Mouse (Mus musculus) limb, embryonic 11.5 days (tissue): Measurements from ENCODE around the gene Hoxc4. TPM values are rescaled to one million over a fixed set of nuclear protein-coding genes. Genes with fewer than 3 reads are reported as not detected.

Source experiments
- ATAC-seq: fragments of 200-750 bp; cut with Nextera tagmentation; 2 replicates; pipeline ENCODE4 v1.8.0; 2017; ENCODE audit warnings: low read depth; ENCODE audit not compliant: insufficient number of reproducible peaks, low FRiP score, low TSS enrichment
- DNase-seq: peaks from one replicate; pipeline ENCODE4 v3.0.0-alpha.2; 2015; ENCODE audit warnings: low spot score
- H3K27ac ChIP-seq: fragments of 300-500 bp; sonication (generic); replicated peaks from 2 replicates; pipeline ENCODE4 v1.5.1; 2014; ENCODE audit warnings: low read depth, mild to moderate bottlenecking, low read length
- H3K27me3 ChIP-seq: fragments of 300-500 bp; sonication (generic); 2 replicates; pipeline ENCODE4 v1.6.1; 2014; ENCODE audit warnings: mild to moderate bottlenecking, low read length, mixed read lengths; ENCODE audit not compliant: control insufficient read depth, insufficient read depth
- H3K36me3 ChIP-seq: fragments of 300-500 bp; sonication (generic); 2 replicates; pipeline ENCODE4 v1.6.1; 2014; ENCODE audit warnings: mild to moderate bottlenecking, low read length, moderate library complexity, mixed read lengths; ENCODE audit not compliant: control insufficient read depth, insufficient read depth
- H3K4me1 ChIP-seq: fragments of 300-500 bp; sonication (generic); 2 replicates; pipeline ENCODE4 v1.6.1; 2014; ENCODE audit warnings: low read length, mixed read lengths; ENCODE audit not compliant: control insufficient read depth, insufficient read depth
- H3K4me2 ChIP-seq: fragments of 300-500 bp; sonication (generic); 2 replicates; pipeline ENCODE4 v1.6.1; 2014; ENCODE audit warnings: low read depth, mild to moderate bottlenecking, moderate library complexity; ENCODE audit not compliant: severe bottlenecking
- H3K4me3 ChIP-seq: fragments of 300-500 bp; sonication (generic); 2 replicates; pipeline ENCODE4 v1.5.1; 2014; ENCODE audit warnings: low read depth, low read length
- H3K9ac ChIP-seq: fragments of 300-500 bp; sonication (generic); 2 replicates; pipeline ENCODE4 v1.6.1; 2014; ENCODE audit warnings: mild to moderate bottlenecking, low read length
- H3K9me3 ChIP-seq: fragments of 300-500 bp; sonication (generic); 2 replicates; pipeline ENCODE4 v1.6.1; 2016; ENCODE audit warnings: low read length; ENCODE audit not compliant: control insufficient read depth
- WGBS: fragments of 180-500 bp; shearing (Covaris S2); extraction: QIAGEN DNeasy Blood & Tissue Kit; methylation state at CpG from one replicate; pipeline ENCODE4 v1.1.7; 2014; 5-methylcytosine and 5-hydroxymethylcytosine counted together
- microRNA counts: library from miRNA; unstranded; fragments of <30 nt; microRNA quantifications from one replicate; lab custom pipeline; 2016
- microRNA-seq: library from miRNA; unstranded; fragments of <30 nt; microRNA quantifications from one replicate; pipeline ENCODE4, GENCODE M21; 2016
- polyA plus RNA-seq: library from polyadenylated mRNA; unstranded; fragments of >200 nt; fragmentation: Nextera tagmentation; extraction: Ambion mirVana; gene quantifications from 2 replicates; pipeline ENCODE4 v1.2.1, GENCODE M21; 2014

Hoxc4 gene
- polyA plus RNA-seq, 1 experiment from 2014 or later: 5.1 TPM

- H3K27ac ChIP-seq: no peak overlapping the region
- no peak overlapping the region for H3K4me2 ChIP-seq
- WGBS: 58% methylated on average over 4 of the region's 4 CpGs
- H3K36me3 ChIP-seq: no peaks in the 10 kb centered on the region
- no peak overlapping the region for H3K9ac ChIP-seq
- H3K4me1 ChIP-seq: 0 out of 2 replicates have a peak, but pooled peaks cover 4% of the 10 kb centered on the region
- no peak for ATAC-seq
- no peak for DNase-seq
- H3K27me3 ChIP-seq: peaks cover 37% of the 10 kb centered on the region
- H3K4me3 ChIP-seq: no peak overlapping the region
- no peaks in the 10 kb centered on the region for H3K9me3 ChIP-seq
These were observed 63.9 kb downstream of the Hoxc4 start for GRCm38 (mm10) chr15:103082622-103083021.

GRCm38 (mm10) chr15:103083598-103083997 is 64.9 kb downstream of the Hoxc4 start:
- H3K4me1 ChIP-seq: 0 out of 2 replicates have a peak, but pooled peaks cover 4% of the 10 kb centered on the region
- WGBS: 76% methylated on average over 1 of the region's 1 CpGs
- H3K27ac ChIP-seq: no peak overlapping the region
- H3K9ac ChIP-seq: no peak overlapping the region
- H3K9me3 ChIP-seq: no peaks in the 10 kb centered on the region
- H3K27me3 ChIP-seq: peaks cover 44% of the 10 kb centered on the region
- no peak for DNase-seq
- no peaks in the 10 kb centered on the region for H3K36me3 ChIP-seq
- H3K4me2 ChIP-seq: no peak overlapping the region
- no peak for ATAC-seq
- no peak overlapping the region for H3K4me3 ChIP-seq

GRCm38 (mm10) chr15:103084944-103085343 is 66.2 kb downstream of the Hoxc4 start:
- WGBS: 48% methylated on average over 1 of the region's 1 CpGs
- no peaks in the 10 kb centered on the region for H3K36me3 ChIP-seq
- H3K4me1 ChIP-seq: 0 out of 2 replicates have a peak, but pooled peaks cover 4% of the 10 kb centered on the region
- H3K9ac ChIP-seq: no peak overlapping the region
- peaks cover 47% of the 10 kb centered on the region for H3K27me3 ChIP-seq
- H3K4me3 ChIP-seq: no peak overlapping the region
- no peaks in the 10 kb centered on the region for H3K9me3 ChIP-seq
- DNase-seq: no peak
- no peak overlapping the region for H3K27ac ChIP-seq
- ATAC-seq: no peak
- H3K4me2 ChIP-seq: no peak overlapping the region

GRCm38 (mm10) chr15:103085831-103086671 is 67.3 kb downstream of the Hoxc4 start:
- Histone ChIP-seq H3K9me3 (no peaks in the 10 kb centered on the region), H3K4me1 (0 out of 2 replicates have a peak, but pooled peaks cover 4% of the 10 kb centered on the region), H3K4me2 (peak overlapping the region; percentile 46), H3K27ac (no peak overlapping the region), H3K36me3 (no peaks in the 10 kb centered on the region), H3K27me3 (peaks cover 50% of the 10 kb centered on the region), H3K9ac (no peak overlapping the region), H3K4me3 (peak overlapping the region; percentile 24)
- WGBS: 2% methylated on average over 61 of the region's 61 CpGs
- DNase-seq: peak; percentile 76
- ATAC-seq: peak; percentile 55; the same call in 1 of the 2 replicates

MicroRNAs encoded within 50 kb of the gene (microRNA counts, 519-probe panel; counts per million panel counts)
- microRNA mmu-miR-615-3p (lab: Ali Mortazavi, UCI) (2,860 counts per million, percentile 32 among the panel's probes with 10 or more counts), microRNA mmu-miR-615-5p (lab: Ali Mortazavi, UCI) (not detected)

Small RNA genes lying within 50 kb of the gene (microRNA-seq; reads per million reads assigned to microRNA genes)
- 1,875 reads per million, percentile 80 among the genes with 10 or more reads in this experiment for gene Mir196a-2
- gene Mir615: 4,528 reads per million, percentile 88 among the genes with 10 or more reads in this experiment

Other genes starting within 250 kb of the Hoxc4 start
- 2.3 and 2.4 TPM in 2 replicates for gene Hoxc13, start 97.8 kb upstream of the Hoxc4 start, polyA plus RNA-seq
- 0.96 and 1.2 TPM in 2 replicates for gene Hoxc12, start 82.2 kb upstream of the Hoxc4 start, polyA plus RNA-seq
- gene Hoxc11, start 64.5 kb upstream of the Hoxc4 start, polyA plus RNA-seq: 5.5 and 5.9 TPM in 2 replicates
- gene Hoxc10, start 52.1 kb upstream of the Hoxc4 start, polyA plus RNA-seq: 43.9 and 56.2 TPM in 2 replicates
- gene Hoxc5, start 51.5 kb upstream of the Hoxc4 start, polyA plus RNA-seq: 8.3 and 9.1 TPM in 2 replicates
- gene Hoxc9, start 42.5 kb upstream of the Hoxc4 start, polyA plus RNA-seq: 4.4 and 6.1 TPM in 2 replicates
- 4.6 and 4.8 TPM in 2 replicates for gene Hoxc8, start 28.3 kb upstream of the Hoxc4 start, polyA plus RNA-seq
- gene Hoxc6, start 20.7 kb upstream of the Hoxc4 start, polyA plus RNA-seq: 9.5 and 10.9 TPM in 2 replicates
- 14.4 and 14.7 TPM in 2 replicates for gene Smug1, start 148.2 kb downstream of the Hoxc4 start, polyA plus RNA-seq
- 210 and 225 TPM in 2 replicates for gene Cbx5, start 220.9 kb downstream of the Hoxc4 start, polyA plus RNA-seq
- 1,585 and 1,592 TPM in 2 replicates for gene Hnrnpa1, start 221.5 kb downstream of the Hoxc4 start, polyA plus RNA-seq
- gene Nfe2, start 239.5 kb downstream of the Hoxc4 start, polyA plus RNA-seq: 5.4 and 7.7 TPM in 2 replicates